Mouse (Mus musculus) small intestine, adult 2 months (tissue): Measurements from ENCODE around the gene Timp4. TPM values are rescaled to one million over a fixed set of nuclear protein-coding genes. Genes with fewer than 3 reads are reported as not detected.
"Not testable (repeated sequence)": the region's sequence is repeated elsewhere in the genome, so short reads cannot be mapped to it uniquely, and the experiment has no call there.

Experiments used
- H3K27ac ChIP-seq: fragments of 200-500 bp; 2 replicates; pipeline ENCODE4 v1.5.1; 2012; ENCODE audit warnings: low read depth, low read length, control low read depth, inconsistent platforms; ENCODE audit not compliant: insufficient read depth
- H3K27me3 ChIP-seq: fragments of 200-500 bp; 2 replicates; pipeline ENCODE4 v1.6.1; 2012; ENCODE audit warnings: mild to moderate bottlenecking, moderate library complexity, low read length, inconsistent platforms; ENCODE audit not compliant: control insufficient read depth, insufficient read depth
- H3K36me3 ChIP-seq: fragments of 200-500 bp; 2 replicates; pipeline ENCODE4 v1.6.1; 2012; ENCODE audit warnings: mild to moderate bottlenecking, low read length, control low read depth, inconsistent platforms; ENCODE audit not compliant: control insufficient read depth, insufficient read depth
- H3K4me1 ChIP-seq: fragments of 200-500 bp; 2 replicates; pipeline ENCODE4 v1.6.1; 2012; ENCODE audit warnings: low read length, inconsistent platforms, mixed read lengths; ENCODE audit not compliant: control insufficient read depth, insufficient read depth, insufficient read length
- H3K4me3 ChIP-seq: fragments of 200-500 bp; 2 replicates; pipeline ENCODE4 v1.5.1; 2012; ENCODE audit warnings: low read depth, mild to moderate bottlenecking, control low read depth, inconsistent platforms, low read length, moderate library complexity
- CTCF ChIP-seq: fragments of 200-500 bp; IDR thresholded peaks from 2 replicates; pipeline ENCODE4 v1.5.1; 2012; ENCODE audit warnings: low read depth, mild to moderate bottlenecking, control low read depth, inconsistent platforms, low read length, moderate library complexity, mixed read lengths; ENCODE audit not compliant: insufficient replicate concordance, insufficient read length; ENCODE audit errors: extremely low read depth
- POLR2A ChIP-seq: fragments of 200-500 bp; IDR thresholded peaks from 2 replicates; pipeline ENCODE4 v1.6.1; 2012; ENCODE audit warnings: low read depth, mild to moderate bottlenecking, control low read depth, inconsistent platforms, low read length, moderate library complexity
- WGBS: fragments of 180-500 bp; shearing (Covaris S2); methylation state at CpG from one replicate; pipeline ENCODE4 v1.1.7; 2018; 5-methylcytosine and 5-hydroxymethylcytosine counted together
- polyA plus RNA-seq: library from polyadenylated mRNA; depleted of rRNA; stranded (reverse); fragments of >200 nt; gene quantifications from 2 replicates; pipeline ENCODE4 v1.2.3, GENCODE M21; 2012

Gene Timp4
- polyA plus RNA-seq, 1 experiment = 0.09 TPM

DNA sequence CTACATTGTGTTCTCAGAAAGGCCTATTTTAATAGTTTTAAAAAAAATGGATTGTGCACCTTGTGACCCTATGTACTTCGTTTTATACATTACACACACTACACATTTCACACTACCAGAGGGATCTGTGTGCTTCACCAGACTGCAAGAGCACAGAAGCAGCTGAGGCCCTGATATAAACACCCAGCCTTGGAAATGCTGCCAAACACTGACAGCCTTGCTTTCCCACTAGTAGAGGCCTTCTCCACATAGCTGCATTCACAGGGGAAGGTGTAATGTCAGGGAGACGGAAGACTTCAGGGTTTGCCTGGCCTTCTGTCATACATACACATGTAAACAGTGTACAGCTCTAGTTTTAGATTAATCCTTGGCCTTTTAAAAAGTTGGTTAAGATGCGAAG lies 3.2 kb upstream of the Timp4 start:
- Histone ChIP-seq H3K27me3 (peaks cover 4% of the 10 kb centered on the region; the same call in 1 of the 2 replicates), H3K4me1 (peaks cover 6% of the 10 kb centered on the region), H3K4me3 (no peak overlapping the region), H3K36me3 (no peaks in the 10 kb centered on the region), H3K27ac (no peak overlapping the region)
- WGBS = 82% methylated on average over 3 of the region's 3 CpGs
- TF ChIP-seq POLR2A (no peak), CTCF (no peak)

DNA sequence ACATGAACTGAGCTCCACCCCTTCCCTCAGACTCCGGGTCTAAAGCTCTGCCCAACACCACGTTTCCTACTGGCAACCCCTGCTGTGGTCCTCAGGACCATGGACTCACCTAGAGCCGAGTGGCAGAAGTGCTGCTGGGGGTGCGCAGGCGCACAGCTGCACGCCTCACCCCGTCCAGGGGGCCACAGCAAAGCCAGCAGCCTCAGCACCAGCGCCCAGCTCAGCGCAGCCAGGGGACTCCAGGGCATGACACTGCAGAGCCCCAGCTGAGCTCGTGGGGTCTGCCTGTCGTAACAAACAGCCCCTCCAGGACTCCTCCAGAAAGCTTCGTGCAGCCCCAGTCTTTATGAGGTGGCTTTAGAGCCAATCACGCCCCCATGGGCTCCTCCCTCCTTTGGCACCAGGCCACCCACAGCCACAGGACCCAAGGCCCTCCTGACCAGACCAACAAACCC lies 447 bp downstream of the Timp4 start:
- Histone ChIP-seq H3K36me3 (no peaks in the 10 kb centered on the region), H3K27me3 (peaks cover 4% of the 10 kb centered on the region; the same call in 1 of the 2 replicates), H3K27ac (no peak overlapping the region), H3K4me1 (peaks cover 6% of the 10 kb centered on the region), H3K4me3 (peak overlapping the region; percentile 0; the same call in 1 of the 2 replicates)
- 7% methylated on average over 13 of the region's 13 CpGs for WGBS
- TF ChIP-seq CTCF (no peak), POLR2A (no peak)

DNA sequence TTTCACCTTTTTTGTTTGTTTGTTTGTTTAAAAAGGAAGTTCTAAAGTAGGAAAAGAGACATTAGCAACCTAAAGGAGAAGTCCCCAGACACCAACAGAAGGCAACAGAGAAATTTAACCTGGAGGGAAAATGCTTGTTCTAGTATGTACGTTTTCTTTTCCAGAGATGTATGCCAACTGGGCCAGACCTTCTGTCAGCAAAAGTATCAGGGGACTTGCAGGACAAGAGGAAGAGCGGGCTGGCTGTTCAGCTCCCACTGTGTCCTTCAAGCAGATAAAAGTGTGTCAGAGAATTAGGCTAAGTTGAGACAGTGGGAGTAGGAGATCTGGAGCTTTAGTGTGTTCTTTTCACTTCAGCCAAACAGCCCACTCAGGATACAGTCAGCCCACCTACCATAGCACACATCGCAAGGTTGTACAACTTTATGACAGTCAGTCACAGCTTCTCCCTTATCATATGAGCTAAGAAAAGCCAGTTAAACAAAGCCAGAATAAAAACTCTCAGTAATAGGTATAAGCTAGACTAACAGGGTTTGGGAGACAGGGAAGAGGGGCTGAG lies 6.4 kb downstream of the Timp4 start:
- Histone ChIP-seq H3K36me3 (no peaks in the 10 kb centered on the region), H3K27ac (no peak overlapping the region), H3K4me3 (no peak overlapping the region), H3K27me3 (no peaks in the 10 kb centered on the region), H3K4me1 (no peaks in the 10 kb centered on the region)
- WGBS = 89% methylated on average over 3 of the region's 3 CpGs
- no peak for TF ChIP-seq CTCF
- no peak for TF ChIP-seq POLR2A

DNA sequence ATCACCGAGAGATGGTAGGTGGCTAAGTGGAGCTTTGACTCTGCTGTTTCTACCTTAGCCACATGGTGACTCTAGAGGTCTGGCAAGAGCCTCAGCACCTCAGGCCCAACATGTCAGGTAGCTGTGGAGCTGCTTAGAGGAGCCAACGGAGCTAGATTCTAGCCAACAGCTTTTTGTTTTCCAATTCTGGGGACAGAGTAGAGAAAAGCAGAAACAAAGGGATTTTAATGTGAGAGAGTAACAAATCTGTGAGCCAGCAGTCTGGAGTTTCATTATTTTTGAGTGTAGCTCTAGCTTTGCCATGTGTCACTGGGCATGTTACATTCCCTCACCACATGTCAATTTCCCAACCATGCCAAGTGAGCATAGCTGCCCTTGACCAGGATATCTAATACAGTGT lies 7.8 kb downstream of the Timp4 start:
- Histone ChIP-seq H3K4me1 (no peaks in the 10 kb centered on the region), H3K27me3 (no peaks in the 10 kb centered on the region), H3K27ac (no peak overlapping the region), H3K36me3 (no peaks in the 10 kb centered on the region), H3K4me3 (no peak overlapping the region)
- 82% methylated on average over 2 of the region's 2 CpGs for WGBS
- TF ChIP-seq POLR2A = no peak
- TF ChIP-seq CTCF = no peak

DNA sequence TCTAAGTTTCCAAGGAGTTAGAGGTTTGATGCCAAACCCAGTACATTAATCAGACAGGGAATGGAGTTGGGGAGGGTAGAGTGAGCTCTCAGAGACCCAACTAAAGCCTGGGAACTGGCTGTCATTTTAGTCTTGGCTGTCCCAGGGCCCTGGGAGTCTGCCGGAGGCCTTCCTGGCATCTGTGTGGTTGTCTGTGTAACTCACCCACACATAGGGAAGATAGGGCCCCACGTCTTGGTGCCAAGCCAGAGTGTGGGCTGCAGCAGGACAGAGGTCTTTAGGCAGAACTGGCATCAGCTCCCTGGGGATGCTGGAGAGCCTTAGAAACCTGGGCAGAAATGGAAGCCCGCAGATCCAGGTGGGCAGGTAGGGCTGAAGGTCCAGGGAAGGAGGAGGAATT lies 10.1 kb downstream of the Timp4 start:
- H3K27me3 ChIP-seq = no peaks in the 10 kb centered on the region
- 50% methylated on average over 3 of the region's 3 CpGs for WGBS
- no peaks in the 10 kb centered on the region for H3K4me1 ChIP-seq
- no peak overlapping the region for H3K27ac ChIP-seq
- no peaks in the 10 kb centered on the region for H3K36me3 ChIP-seq
- no peak overlapping the region for H3K4me3 ChIP-seq
- no peak for TF ChIP-seq POLR2A
- TF ChIP-seq CTCF = no peak

DNA sequence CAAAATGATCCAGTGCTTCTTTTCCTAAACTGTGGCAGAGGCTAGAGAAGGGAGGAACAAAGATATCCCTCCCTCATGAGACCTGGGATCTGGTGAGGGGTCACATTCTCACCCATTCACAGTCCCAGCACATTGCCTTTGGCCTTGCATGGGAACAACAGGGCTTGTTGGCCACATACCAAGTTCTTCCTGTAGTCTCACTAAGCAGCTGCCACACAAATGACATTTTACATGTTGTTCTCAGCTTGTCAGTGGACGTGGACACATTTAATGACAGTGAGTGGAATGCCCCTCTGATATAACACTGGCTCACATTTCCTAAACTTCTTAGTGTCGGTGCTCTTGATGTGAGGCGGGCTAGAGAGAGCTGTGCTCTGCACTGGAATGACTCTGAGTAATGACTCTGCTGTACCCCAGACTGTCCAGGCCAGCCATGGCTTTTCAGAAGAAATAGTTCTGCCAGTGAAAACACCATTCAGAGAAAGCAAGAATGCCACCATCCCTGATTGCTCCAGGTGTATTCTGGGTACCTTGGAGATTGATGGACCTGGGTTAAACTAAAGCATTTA lies 10.8 kb downstream of the Timp4 start:
- no peak overlapping the region for H3K27ac ChIP-seq
- no peaks in the 10 kb centered on the region for H3K4me1 ChIP-seq
- 64% methylated on average over 3 of the region's 3 CpGs for WGBS
- H3K27me3 ChIP-seq = no peaks in the 10 kb centered on the region
- TF ChIP-seq POLR2A = no peak
- TF ChIP-seq CTCF = no peak
- no peaks in the 10 kb centered on the region for H3K36me3 ChIP-seq
- no peak overlapping the region for H3K4me3 ChIP-seq

DNA sequence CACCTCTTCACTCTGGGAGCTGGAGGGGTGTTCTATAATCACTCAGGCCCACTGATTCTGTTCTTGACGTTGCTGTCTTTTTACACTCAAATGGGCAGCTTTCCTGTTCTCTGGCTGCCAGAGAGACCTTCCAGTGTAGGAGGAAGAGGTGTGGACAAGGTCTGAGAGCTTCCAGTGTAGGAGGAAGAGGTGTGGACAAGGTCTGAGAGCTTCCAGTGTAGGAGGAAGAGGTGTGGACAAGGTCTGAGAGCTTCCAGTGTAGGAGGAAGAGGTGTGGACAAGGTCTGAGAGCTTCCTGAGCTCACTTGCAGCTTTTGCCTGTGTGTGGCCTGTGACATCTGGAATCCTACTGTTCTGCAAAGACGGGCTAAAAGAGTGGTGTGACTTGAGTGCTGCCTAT lies 11.6 kb downstream of the Timp4 start:
- not testable (repeated sequence) for H3K27me3 ChIP-seq, H3K4me1 ChIP-seq, H3K4me3 ChIP-seq, H3K36me3 ChIP-seq, H3K27ac ChIP-seq
- 52% methylated on average over 2 of the region's 2 CpGs for WGBS
